Mouse (Mus musculus) heart, adult 11 months (tissue): ENCODE measurements around the gene Aoc3.
"Not testable (repeated sequence)": the region's sequence is repeated elsewhere in the genome, so short reads cannot be mapped to it uniquely, and the experiment has no call there.

Experiments
- DNase-seq: peaks from one replicate; pipeline ENCODE4 v3.0.0; 2022

Aoc3 gene

DNA sequence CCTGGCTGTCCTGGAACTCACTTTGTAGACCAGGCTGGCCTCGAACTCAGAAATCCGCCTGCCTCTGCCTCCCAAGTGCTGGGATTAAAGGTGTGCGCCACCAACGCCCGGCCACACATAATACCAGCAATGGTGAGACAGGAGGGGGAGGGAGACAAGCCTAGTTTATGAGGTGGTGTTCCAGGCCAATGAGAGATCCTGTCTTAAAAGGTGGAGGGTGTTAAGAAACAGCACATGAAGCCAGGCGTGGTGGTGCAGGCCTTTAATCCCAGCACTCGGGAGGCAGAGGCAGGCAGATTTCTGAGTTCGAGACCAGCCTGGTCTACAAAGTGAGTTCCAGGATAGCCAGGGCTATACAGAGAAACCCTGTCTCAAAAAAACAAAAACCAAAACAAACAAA is 47.8 kb downstream of the Aoc3 start:
- not testable (repeated sequence) for DNase-seq

DNA sequence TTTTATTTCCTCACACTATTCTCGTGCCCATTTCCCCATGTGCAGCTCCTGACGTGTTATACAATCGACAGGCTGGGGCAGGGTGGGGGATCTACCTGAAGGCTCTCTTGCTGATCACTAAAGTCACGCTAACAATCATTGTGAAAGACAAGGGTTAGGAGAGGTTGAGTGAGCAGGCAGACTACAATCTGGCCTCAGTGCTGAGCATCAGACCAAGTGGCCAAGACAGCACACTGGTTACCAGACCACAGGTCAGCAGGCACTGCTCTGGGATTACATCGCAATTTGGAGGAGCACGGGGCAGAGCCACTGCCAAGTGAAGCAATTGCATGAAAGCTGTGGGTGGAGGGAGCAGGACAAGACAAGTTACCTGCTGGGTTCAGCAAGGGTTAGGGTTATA is 48.5 kb downstream of the Aoc3 start:
- DNase-seq: no peak

DNA sequence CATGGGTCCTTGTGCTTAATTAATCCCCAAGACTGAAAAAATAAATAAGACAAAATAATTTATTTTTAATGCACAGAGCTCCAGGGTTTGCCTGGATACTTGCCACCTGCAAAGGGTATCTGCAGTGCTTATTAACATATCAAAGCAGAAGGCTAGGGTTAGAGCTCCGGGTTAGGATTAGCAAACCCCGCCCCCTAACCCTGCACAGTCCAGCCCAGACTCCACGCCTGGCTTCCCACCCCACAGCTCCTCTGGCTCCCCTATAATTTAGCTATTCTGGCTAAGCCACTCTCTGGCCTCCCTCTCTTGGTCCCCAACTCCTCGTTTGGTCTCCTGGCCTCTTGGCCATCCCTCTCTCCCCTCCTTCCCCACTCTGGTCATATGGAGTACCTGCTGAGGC is 51.4 kb downstream of the Aoc3 start:
- no peak for DNase-seq
